Mouse (Mus musculus) WW6 (cell line): Measurements from ENCODE around the gene Pla2g2f.

Experiments used
- DNase-seq: peaks from one replicate; pipeline ENCODE4 v3.0.0-alpha.2; 2013; ENCODE audit warnings: low read depth, low spot score

The Pla2g2f gene

GRCm38 (mm10) chr4:138762266-138762665 is 4.8 kb upstream of the Pla2g2f start:
- no peak for DNase-seq

GRCm38 (mm10) chr4:138755983-138756382 is 1.4 kb downstream of the Pla2g2f start:
- DNase-seq, result no peak

DNA sequence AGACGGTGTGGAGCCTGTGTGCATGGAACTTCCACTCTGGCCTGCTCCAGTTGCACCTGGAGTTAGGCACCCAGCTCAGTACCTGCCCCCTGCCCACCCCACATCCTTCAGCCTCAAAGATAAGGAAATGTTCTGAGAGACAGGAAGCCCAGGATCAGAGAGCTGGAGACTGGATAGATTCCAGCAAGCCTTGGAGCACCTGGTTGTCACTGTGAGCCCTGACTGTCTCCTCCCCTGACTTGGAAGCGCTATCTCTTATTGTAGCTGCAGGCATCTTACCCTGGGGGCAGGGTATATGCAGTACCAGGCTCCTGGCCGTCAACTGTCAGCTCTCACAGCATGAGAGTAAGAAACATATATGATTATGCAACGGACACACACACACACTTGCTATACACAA is 2.0 kb downstream of the Pla2g2f start:
- DNase-seq, result no peak

- no peak for DNase-seq
Measured at GRCm38 (mm10) chr4:138754432-138754831, 3.0 kb downstream of the Pla2g2f start.

GRCm38 (mm10) chr4:138753608-138754007 is 3.8 kb downstream of the Pla2g2f start:
- DNase-seq, result no peak

DNA sequence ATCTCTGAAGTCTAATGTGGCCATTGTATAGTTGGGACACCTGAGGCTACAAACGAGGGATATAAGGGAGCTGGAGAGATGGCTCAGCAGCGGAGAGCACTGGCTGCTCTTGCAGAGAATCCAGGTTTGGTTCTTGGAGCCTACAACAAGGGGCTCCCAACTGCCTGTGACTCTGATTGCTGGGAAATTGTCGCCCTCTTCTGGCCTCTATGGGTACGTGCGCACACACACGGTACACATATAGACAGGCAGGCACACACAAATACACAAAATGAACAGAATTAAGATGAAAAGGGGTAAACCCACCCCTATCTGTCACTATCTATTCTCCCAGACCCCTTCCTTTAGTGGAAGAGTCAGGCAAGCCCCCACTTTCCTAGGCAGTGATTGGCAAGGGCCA is 4.8 kb downstream of the Pla2g2f start:
- DNase-seq, result no peak

DNA sequence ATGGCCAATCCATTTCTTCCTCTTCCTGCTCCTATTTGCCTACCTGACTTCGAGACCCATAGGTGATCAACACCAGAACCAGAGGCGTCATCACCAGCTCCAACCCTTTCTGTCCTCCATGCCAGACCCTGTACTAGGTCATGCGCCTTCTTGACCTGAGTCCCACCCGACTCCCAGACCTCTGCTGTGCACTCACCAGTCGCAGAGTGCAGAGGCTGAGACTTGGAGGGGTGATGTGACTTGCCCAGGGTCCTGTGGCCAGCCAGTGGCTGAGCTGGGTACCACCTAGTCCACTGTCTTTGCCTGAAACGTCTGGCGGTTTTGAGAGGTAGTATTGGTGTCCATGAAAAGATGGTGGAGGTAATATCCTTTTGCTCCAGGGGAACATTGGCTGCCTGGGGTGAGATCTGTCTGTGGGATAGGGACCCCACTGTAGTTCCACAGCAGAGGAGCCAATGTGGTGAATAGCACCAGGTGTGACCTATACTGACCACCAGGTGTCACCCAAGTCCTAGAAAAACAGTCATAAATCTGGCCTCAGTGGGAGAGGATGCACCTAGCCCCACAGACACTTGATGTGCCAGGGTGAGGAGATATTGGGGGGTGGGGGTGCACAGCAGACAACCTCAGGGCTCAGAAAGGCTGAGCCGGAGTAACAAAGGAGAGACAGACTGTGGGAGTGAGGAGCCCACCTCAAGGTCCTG is 8.9 kb downstream of the Pla2g2f start:
- DNase-seq, result no peak

DNA sequence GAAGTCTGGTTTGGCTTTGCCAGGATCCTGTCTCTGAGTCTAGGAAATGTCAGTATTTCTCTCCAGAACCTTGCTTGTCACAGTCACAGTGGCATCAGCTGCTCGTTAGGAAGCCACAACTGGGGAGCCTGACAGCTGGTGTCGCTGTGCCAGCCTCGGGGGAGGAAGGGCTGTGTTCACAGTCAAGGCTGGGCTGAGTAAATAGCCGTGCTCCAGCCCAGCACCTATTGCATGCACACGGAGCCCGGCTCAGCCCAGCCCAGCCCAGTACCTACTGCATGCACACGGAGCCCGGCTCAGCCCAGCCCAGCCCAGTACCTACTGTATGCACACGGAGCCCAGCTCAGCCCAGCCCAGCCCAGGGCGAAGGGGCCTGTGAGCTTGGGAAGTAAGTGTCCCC is 9.6 kb downstream of the Pla2g2f start:
- no peak for DNase-seq

GRCm38 (mm10) chr4:138746866-138747265 is 10.6 kb downstream of the Pla2g2f start:
- DNase-seq, result no peak

GRCm38 (mm10) chr4:138745884-138746283 is 11.5 kb downstream of the Pla2g2f start:
- no peak for DNase-seq

GRCm38 (mm10) chr4:138739136-138739851 is 18.1 kb downstream of the Pla2g2f start:
- DNase-seq, result no peak

DNA sequence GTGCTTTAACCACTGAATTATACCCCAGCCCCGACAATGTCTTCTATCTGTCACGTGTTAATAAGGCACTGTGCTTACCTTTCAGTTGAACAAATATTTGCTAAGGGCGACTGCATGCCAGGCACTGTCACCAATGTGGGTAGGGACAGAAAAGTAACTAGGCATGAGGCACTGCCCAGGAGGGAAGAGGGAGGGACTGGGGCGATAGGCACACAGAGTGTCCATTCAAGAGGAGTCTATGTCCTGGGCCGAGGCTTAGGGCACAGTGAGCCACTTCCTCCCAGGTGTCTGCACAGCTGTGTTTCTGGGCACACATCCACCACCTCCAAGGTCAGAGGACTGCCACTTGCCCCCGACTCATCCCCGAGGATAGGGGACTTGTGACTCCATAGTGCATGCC is 20.4 kb downstream of the Pla2g2f start, which contains the start of gene Ubxn10:
Gene Ubxn10 (minus strand): TSS at position 137 of the 400 bp plus-strand sequence.
- DNase-seq, result no peak

GRCm38 (mm10) chr4:138734863-138735262 is 22.6 kb downstream of the Pla2g2f start:
- no peak for DNase-seq

- DNase-seq, result no peak
Measured at GRCm38 (mm10) chr4:138734105-138734504, 23.3 kb downstream of the Pla2g2f start.

- no peak for DNase-seq
Measured at GRCm38 (mm10) chr4:138729018-138729703, 28.3 kb downstream of the Pla2g2f start.

GRCm38 (mm10) chr4:138725751-138726150 is 31.7 kb downstream of the Pla2g2f start:
- no peak for DNase-seq

GRCm38 (mm10) chr4:138725127-138725461 is 32.3 kb downstream of the Pla2g2f start:
- no peak for DNase-seq

DNA sequence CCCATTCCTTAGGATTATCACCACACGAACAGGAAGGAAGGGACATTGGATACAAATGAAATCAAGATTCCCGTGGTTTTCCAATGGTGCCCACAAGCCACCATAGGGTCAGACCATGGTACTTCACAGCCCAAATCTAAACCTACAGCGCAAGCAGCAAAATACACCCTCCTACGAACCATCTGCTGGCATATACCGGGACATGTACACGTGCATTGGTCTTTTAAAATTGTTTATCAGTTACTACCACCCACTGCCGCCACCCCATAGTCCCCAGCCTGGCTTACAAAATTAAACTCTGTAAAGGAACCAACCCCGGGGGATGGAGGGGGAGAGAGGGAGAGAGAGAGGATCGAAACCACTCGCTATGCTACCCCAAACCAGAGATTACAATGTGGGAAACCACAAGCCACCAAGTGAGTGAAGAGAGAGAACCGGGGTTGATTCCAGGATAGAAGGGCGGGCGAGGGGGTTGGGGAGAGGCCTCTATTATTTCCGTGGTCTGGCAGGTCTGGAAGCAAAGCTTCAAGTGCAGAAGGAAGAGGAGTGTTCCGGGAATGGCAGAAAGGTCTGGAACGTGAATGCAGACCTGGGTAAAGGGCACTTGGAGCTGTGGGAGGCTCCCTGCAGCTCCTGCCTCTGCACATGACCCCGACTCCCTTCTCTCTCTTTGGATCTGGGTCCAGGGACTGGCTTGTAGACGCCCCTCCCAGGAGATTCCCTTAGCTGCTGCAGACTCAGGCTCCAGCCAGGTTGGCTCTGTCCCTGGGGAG is 32.9 kb downstream of the Pla2g2f start, which contains the start of gene Pla2g2c:
Gene Pla2g2c (plus strand): TSS at position 439 of the 773 bp plus-strand sequence.
- DNase-seq, result no peak

- DNase-seq, result no peak
Measured at GRCm38 (mm10) chr4:138723493-138724281, 33.7 kb downstream of the Pla2g2f start.

- DNase-seq, result no peak
Measured at GRCm38 (mm10) chr4:138719264-138719596, 38.2 kb downstream of the Pla2g2f start.
